Mouse (Mus musculus) small intestine, adult 2 months (tissue): Measurements from ENCODE around the gene Fam184b.

ENCODE experiments used
- CTCF ChIP-seq: fragments of 200-500 bp; IDR thresholded peaks from 2 replicates; pipeline ENCODE4 v1.5.1; 2012; ENCODE audit warnings: low read depth, mild to moderate bottlenecking, control low read depth, inconsistent platforms, low read length, moderate library complexity, mixed read lengths; ENCODE audit not compliant: insufficient replicate concordance, insufficient read length; ENCODE audit errors: extremely low read depth
- POLR2A ChIP-seq: fragments of 200-500 bp; IDR thresholded peaks from 2 replicates; pipeline ENCODE4 v1.6.1; 2012; ENCODE audit warnings: low read depth, mild to moderate bottlenecking, control low read depth, inconsistent platforms, low read length, moderate library complexity

DNA sequence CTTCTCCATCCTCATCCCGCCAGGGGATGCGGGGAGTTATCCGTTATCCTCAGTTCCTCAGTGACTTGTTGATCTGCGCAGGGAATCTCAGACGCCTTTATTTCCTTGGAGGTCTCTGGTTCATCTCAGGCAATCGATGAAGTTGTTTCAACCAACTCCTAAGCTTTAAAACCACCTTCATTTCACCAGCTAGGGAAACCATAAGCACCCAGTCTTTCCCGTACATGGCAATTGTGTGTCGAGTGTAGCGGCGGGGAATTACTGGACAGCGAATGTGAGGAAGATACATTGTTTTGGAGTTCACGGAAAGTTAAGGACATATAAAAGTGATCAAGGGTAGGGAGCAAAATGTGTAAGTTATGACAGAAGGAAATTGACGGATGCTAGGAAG lies 30.9 kb upstream of the Fam184b start:
- no peak for TF ChIP-seq POLR2A
- no peak for TF ChIP-seq CTCF
